Mouse (Mus musculus): Measurements from ENCODE around the gene Tor4a.

DNA sequence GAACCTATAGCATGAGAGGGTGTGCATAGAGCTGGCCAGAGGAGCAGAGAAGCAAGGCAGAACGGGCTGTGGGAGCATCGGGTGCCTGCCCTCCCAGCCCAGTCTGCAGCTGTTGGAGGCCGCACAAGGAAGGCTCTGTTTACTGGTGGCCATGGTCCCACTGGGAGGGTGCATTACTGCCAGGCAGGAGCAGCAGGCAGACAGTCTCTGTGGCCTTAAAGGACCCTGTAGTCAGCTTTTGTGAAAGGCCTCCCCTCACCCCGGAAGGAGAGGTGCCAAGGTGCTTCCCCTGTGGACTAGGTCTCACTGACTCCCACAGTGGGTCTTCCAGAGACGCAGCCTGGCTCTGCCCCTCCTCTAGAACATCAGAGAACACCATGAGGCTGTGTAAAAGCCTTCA is 30.2 kb upstream of the Tor4a start:
- TF ChIP-seq CTCF (IDR thresholded peaks at IDR 0.05) (no peak), EP300 (IDR thresholded peaks at IDR 0.05) (no peak)
